Mouse (Mus musculus): ENCODE data around the gene Sncg. TPM values are rescaled to one million over a fixed set of nuclear protein-coding genes. Genes with fewer than 3 reads are reported as not detected.
A peak's percentile ranks its signal among the peaks of the same experiment; 100 is the strongest.

Sncg gene
- total and polyA plus RNA-seq, 3 experiments = not detected

DNA sequence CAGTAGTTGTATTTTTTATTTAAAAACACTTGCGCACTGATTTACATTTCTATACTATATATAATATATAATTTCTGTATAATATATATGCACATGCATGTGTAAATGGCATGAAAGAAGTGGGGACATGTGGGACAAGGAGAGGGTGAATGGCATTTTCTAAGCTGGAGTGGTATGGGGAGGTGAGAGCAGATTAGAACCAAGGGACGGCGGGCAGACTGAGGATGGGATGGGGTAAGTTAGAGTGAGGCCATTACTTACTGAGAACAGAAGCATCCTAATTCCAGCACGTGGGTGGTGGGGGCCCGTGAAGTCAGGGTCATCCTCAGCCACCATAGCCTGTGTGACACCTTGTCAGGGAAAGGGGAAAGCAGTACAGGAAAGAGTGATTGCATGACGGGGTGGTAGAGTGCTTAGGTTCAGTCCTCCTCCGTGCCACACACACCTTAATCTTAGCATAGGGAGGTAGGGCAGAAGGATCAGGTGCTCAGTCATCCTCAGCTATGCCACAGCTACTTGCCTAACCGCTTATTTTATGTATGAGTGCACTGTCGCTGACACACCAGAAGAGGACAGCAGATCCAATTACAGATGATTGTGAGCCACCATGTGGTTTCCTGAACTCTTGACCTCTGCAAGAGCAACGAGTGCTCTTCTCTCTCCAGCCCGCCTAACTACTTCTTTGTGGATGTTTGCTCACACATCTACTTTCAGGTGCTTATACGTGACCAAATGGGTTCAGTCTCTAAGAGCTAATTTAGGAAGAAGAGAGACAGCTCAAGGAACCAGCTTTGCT is 28.6 kb downstream of the Sncg start:
- H3K36me3 ChIP-seq (ENCODE audit: control insufficient read depth in 1 of 2, insufficient read depth in 2 of 2, low read length in 2 of 2) = peaks cover 3 to 28% of the 10 kb centered on the region in 2 experiments
- no peak overlapping the region for H3K9ac ChIP-seq (ENCODE audit: control insufficient read depth, low read depth, low read length, poor library complexity, severe bottlenecking)
- H3K27ac ChIP-seq (ENCODE audit: control insufficient read depth, low read depth, low read length) = no peak overlapping the region
- H3K9me3 ChIP-seq (replicated peaks; ENCODE audit: insufficient read depth, low read length) = no peaks in the 10 kb centered on the region
- no peak for DNase-seq (ENCODE audit: low read depth, low spot score)
- H3K79me2 ChIP-seq (ENCODE audit: control insufficient read depth, insufficient read depth, low read length, poor library complexity) = no peaks in the 10 kb centered on the region
- H3K4me1 ChIP-seq (ENCODE audit: control insufficient read depth in 1 of 2, insufficient read depth in 2 of 2, low read length in 2 of 2) = peaks cover 16 to 21% of the 10 kb centered on the region in 2 experiments
- TF ChIP-seq JUND (IDR thresholded peaks at IDR 0.05; ENCODE audit: low read depth, low read length) = no peak
- peak in 1 of 3 experiments; percentile 31; a peak in 2 of 6 replicates for TF ChIP-seq CTCF (IDR thresholded peaks at IDR 0.05 in 2 of 3, conservative IDR thresholded peaks at IDR 0.05 in 1 of 3; ENCODE audit: control insufficient read depth in 1 of 3, insufficient read depth in 1 of 3, low read depth in 2 of 3, low read length in 3 of 3, poor library complexity in 1 of 3, severe bottlenecking in 1 of 3)
- H3K27me3 ChIP-seq (ENCODE audit: control insufficient read depth in 1 of 2, insufficient read depth in 2 of 2, low read length in 2 of 2) = no peaks in the 10 kb centered on the region
- no peak overlapping the region for H3K4me3 ChIP-seq (ENCODE audit: control insufficient read depth in 1 of 2, insufficient read depth in 1 of 2, low read depth in 2 of 2, low read length in 2 of 2)

DNA sequence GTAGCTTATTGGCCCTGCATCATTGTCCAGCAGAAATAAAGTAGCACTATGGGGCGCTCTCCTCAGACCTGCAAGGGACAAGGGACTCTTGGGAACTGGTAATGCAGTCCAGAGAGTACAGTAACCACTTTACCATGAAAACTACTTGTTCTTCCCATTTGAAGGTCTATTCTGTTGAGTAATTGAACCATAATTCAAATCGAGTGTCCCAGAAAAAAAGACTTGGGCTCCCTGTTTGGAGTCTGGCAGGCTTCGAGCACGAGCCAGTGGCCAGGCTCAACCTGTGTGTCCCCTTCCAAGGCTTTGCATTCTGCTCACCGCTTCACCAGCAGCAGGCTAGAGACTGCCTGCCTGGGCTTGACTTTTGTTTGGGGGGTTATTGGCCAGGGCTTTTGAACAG is 30.2 kb downstream of the Sncg start:
- no peak overlapping the region for H3K9ac ChIP-seq (ENCODE audit: control insufficient read depth, low read depth, low read length, poor library complexity, severe bottlenecking)
- peaks cover 5 to 28% of the 10 kb centered on the region in 2 experiments for H3K36me3 ChIP-seq (ENCODE audit: control insufficient read depth in 1 of 2, insufficient read depth in 2 of 2, low read length in 2 of 2)
- H3K79me2 ChIP-seq (ENCODE audit: control insufficient read depth, insufficient read depth, low read length, poor library complexity) = no peaks in the 10 kb centered on the region
- H3K4me3 ChIP-seq (ENCODE audit: control insufficient read depth in 1 of 2, insufficient read depth in 1 of 2, low read depth in 2 of 2, low read length in 2 of 2) = no peak overlapping the region
- no peaks in the 10 kb centered on the region for H3K27me3 ChIP-seq (ENCODE audit: control insufficient read depth in 1 of 2, insufficient read depth in 2 of 2, low read length in 2 of 2)
- no peaks in the 10 kb centered on the region for H3K9me3 ChIP-seq (replicated peaks; ENCODE audit: insufficient read depth, low read length)
- H3K27ac ChIP-seq (ENCODE audit: control insufficient read depth, low read depth, low read length) = no peak overlapping the region
- peaks cover 16 to 21% of the 10 kb centered on the region in 2 experiments for H3K4me1 ChIP-seq (ENCODE audit: control insufficient read depth in 1 of 2, insufficient read depth in 2 of 2, low read length in 2 of 2)
- no peak for TF ChIP-seq UBTF (IDR thresholded peaks at IDR 0.05; ENCODE audit: borderline replicate concordance, insufficient read depth, low read depth, low read length)
- no peak for TF ChIP-seq SIN3A (IDR thresholded peaks at IDR 0.05; ENCODE audit: low read length)
- TF ChIP-seq NELFE (IDR thresholded peaks at IDR 0.05; ENCODE audit: low read depth, low read length) = no peak
- DNase-seq (ENCODE audit: low read depth, low spot score) = no peak

DNA sequence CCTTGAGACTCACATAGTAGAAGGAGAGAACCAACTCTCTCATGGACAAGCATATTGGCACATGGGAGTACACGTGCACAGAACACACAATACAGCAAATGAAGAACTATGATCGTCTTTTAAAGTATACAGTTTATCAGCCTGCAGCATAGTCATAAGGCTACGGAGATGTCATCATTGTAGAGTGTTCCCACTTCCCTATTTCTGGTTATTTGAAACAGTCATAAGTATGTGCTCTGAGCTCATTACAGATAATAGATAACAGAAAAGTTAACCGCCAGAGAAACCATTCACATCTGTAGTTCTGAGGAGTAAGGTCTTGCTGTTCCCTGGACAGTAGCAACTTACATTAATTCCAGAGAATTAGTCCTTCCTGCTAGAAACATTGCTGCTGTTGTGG is 31.5 kb downstream of the Sncg start:
- H3K4me3 ChIP-seq (ENCODE audit: control insufficient read depth in 1 of 2, insufficient read depth in 1 of 2, low read depth in 2 of 2, low read length in 2 of 2) = no peak overlapping the region
- H3K27me3 ChIP-seq (ENCODE audit: control insufficient read depth in 1 of 2, insufficient read depth in 2 of 2, low read length in 2 of 2) = no peaks in the 10 kb centered on the region
- peak overlapping the region; percentile 31 for H3K9ac ChIP-seq (ENCODE audit: control insufficient read depth, low read depth, low read length, poor library complexity, severe bottlenecking)
- peak; percentile 89 for DNase-seq (ENCODE audit: low read depth, low spot score)
- no peaks in the 10 kb centered on the region for H3K9me3 ChIP-seq (replicated peaks; ENCODE audit: insufficient read depth, low read length)
- peaks cover 16 to 21% of the 10 kb centered on the region in 2 experiments for H3K4me1 ChIP-seq (ENCODE audit: control insufficient read depth in 1 of 2, insufficient read depth in 2 of 2, low read length in 2 of 2)
- H3K36me3 ChIP-seq (ENCODE audit: control insufficient read depth in 1 of 2, insufficient read depth in 2 of 2, low read length in 2 of 2) = peaks cover 5 to 28% of the 10 kb centered on the region in 2 experiments
- H3K79me2 ChIP-seq (ENCODE audit: control insufficient read depth, insufficient read depth, low read length, poor library complexity) = no peaks in the 10 kb centered on the region
- peak overlapping the region; percentile 94 for H3K27ac ChIP-seq (ENCODE audit: control insufficient read depth, low read depth, low read length)
- TF ChIP-seq NELFE (IDR thresholded peaks at IDR 0.05; ENCODE audit: low read depth, low read length) (no peak), USF1 (IDR thresholded peaks at IDR 0.05; ENCODE audit: low read depth, low read length) (0 out of 2 replicates have a peak, but pooled peaks have one; percentile 5), RAD21 (IDR thresholded peaks at IDR 0.05; ENCODE audit: low read depth, low read length) (no peak), MYC (IDR thresholded peaks at IDR 0.05; ENCODE audit: low read depth, low read length) (peak; percentile 96), GATA1 (IDR thresholded peaks at IDR 0.05; ENCODE audit: low read depth, low read length) (peak; percentile 96), RCOR1 (IDR thresholded peaks at IDR 0.05; ENCODE audit: low read depth, low read length) (peak; percentile 75), MAFK (IDR thresholded peaks at IDR 0.05; ENCODE audit: borderline replicate concordance, low read depth, low read length) (peak; percentile 77), CHD2 (IDR thresholded peaks at IDR 0.05; ENCODE audit: low read length) (peak; percentile 34; the same call in 1 of the 2 replicates), SIN3A (IDR thresholded peaks at IDR 0.05; ENCODE audit: low read length) (peak; percentile 96), JUND (IDR thresholded peaks at IDR 0.05; ENCODE audit: low read depth, low read length) (peak; percentile 82), MEF2A (IDR thresholded peaks at IDR 0.05; ENCODE audit: extremely low read depth, insufficient replicate concordance, low read depth, low read length, poor library complexity, severe bottlenecking) (no peak), TAL1 (IDR thresholded peaks at IDR 0.05; ENCODE audit: low read length) (peak; percentile 62), NRF1 (IDR thresholded peaks at IDR 0.05; ENCODE audit: insufficient read depth, low read depth, low read length, poor library complexity, severe bottlenecking) (no peak), MXI1 (IDR thresholded peaks at IDR 0.05; ENCODE audit: low read depth, low read length) (peak; percentile 84), MAX (IDR thresholded peaks at IDR 0.05; ENCODE audit: low read length) (peak; percentile 83), UBTF (IDR thresholded peaks at IDR 0.05; ENCODE audit: borderline replicate concordance, insufficient read depth, low read depth, low read length) (no peak), HCFC1 (IDR thresholded peaks at IDR 0.05; ENCODE audit: low read depth, low read length) (peak; percentile 56; the same call in 1 of the 2 replicates), TCF12 (IDR thresholded peaks at IDR 0.05; ENCODE audit: low read depth, low read length) (peak; percentile 86), SMC3 (IDR thresholded peaks at IDR 0.05; ENCODE audit: low read depth, low read length) (no peak), EP300 (IDR thresholded peaks at IDR 0.05; ENCODE audit: low read depth in 1 of 2, low read length in 2 of 2) (peak; percentile 97 to 98), KAT2A (conservative IDR thresholded peaks at IDR 0.05; ENCODE audit: low read depth, low read length) (peak; percentile 56; the same call in 1 of the 2 replicates), ZNF384 (IDR thresholded peaks at IDR 0.05; ENCODE audit: low read depth, low read length) (0 out of 2 replicates have a peak, but pooled peaks have one; percentile 31)
